Mouse (Mus musculus): Measurements from ENCODE around the gene 1700056E22Rik. TPM values are rescaled to one million over a fixed set of nuclear protein-coding genes. Genes with fewer than 3 reads are reported as not detected.

Gene 1700056E22Rik
- polyA plus RNA-seq, 1 experiment = 3.2 TPM

DNA sequence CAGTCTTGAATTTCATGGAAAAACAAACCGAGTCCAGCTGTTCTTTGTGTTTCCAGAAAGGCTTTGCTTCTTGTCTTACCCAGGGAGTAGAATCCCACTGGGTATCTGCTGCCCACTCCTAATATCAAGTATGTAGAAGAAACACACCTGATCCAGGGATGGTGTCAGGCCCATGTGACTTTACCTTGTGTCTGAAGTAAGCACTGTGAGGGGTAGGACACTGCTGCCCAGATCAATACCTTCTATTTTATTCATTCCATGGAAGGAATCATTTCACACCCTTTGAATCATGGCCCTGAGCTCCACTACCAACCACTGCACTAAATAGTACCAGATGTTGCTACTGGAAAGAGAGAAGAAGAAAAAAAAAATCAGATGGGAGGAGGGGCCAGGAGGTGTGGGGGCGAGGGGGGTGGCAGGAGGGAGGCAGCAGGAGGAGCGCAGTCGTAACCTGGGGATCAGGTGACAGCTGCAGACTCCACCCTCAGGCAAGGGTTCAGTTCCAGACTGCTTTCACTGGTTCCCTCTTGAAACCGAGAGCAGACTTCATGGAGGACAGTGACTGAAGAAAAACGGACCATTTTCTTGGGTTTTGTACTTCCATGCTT, 12.1 kb upstream of the 1700056E22Rik start:
- H3K4me3 ChIP-seq = no peak overlapping the region
- peaks cover 96% of the 10 kb centered on the region for H3K79me2 ChIP-seq (ENCODE audit: control insufficient read depth, insufficient read depth)
- TF ChIP-seq POLR2AphosphoS2 (IDR thresholded peaks at IDR 0.05; ENCODE audit: insufficient read length, low read depth) (no peak), MAX (IDR thresholded peaks at IDR 0.05; ENCODE audit: low read depth) (no peak), MYOG (IDR thresholded peaks at IDR 0.05; ENCODE audit: control insufficient read depth in 1 of 3, insufficient read depth in 1 of 3, insufficient read length in 2 of 3, low read depth in 2 of 3) (peak in 1 of 3 experiments; percentile 21), TCF12 (IDR thresholded peaks at IDR 0.05; ENCODE audit: insufficient read depth, poor library complexity, severe bottlenecking) (no peak), MYOD1 (IDR thresholded peaks at IDR 0.05; ENCODE audit: control insufficient read depth in 1 of 3, insufficient read length in 2 of 3, low read depth in 2 of 3) (peak in 1 of 3 experiments; percentile 41), POLR2A (IDR thresholded peaks at IDR 0.05; ENCODE audit: insufficient read length, low read depth) (no peak)
- no peaks in the 10 kb centered on the region for H3K27me3 ChIP-seq (ENCODE audit: control insufficient read depth, insufficient read depth, insufficient read length)
- H3K4me2 ChIP-seq (ENCODE audit: low read depth) = peak overlapping the region; percentile 64
- no peak overlapping the region for H3ac ChIP-seq (ENCODE audit: control insufficient read depth, insufficient read length)
- peaks cover 18% of the 10 kb centered on the region for H3K36me3 ChIP-seq (ENCODE audit: control insufficient read depth, insufficient read depth)

DNA sequence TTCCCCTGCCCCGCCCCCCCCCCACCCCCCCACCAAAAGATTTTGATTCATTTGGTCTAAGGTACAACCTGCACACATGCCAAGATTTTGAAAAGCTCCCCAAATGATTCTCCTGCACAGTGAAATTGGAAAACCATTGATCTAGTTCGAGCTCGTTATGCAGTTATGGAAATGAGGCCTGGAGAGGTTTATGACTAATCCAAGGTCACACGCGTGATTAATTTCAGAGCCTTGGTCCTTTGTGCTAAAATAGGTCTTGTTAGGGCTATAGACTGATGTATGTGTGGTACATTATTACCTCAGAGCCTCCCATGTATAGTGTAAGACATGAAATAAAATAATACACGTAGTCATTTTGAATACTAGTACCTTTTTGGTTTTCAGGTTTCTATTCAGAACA, 9.3 kb upstream of the 1700056E22Rik start:
- Histone ChIP-seq H3K4me2 (ENCODE audit: low read depth) (no peak overlapping the region), H3ac (ENCODE audit: control insufficient read depth, insufficient read length) (no peak overlapping the region), H3K79me2 (ENCODE audit: control insufficient read depth, insufficient read depth) (peaks cover 100% of the 10 kb centered on the region), H3K36me3 (ENCODE audit: control insufficient read depth, insufficient read depth) (peaks cover 26% of the 10 kb centered on the region), H3K4me3 (no peak overlapping the region), H3K27me3 (ENCODE audit: control insufficient read depth, insufficient read depth, insufficient read length) (no peaks in the 10 kb centered on the region)
- TF ChIP-seq REST (IDR thresholded peaks at IDR 0.05; ENCODE audit: insufficient read depth, insufficient read length) = no peak
- TF ChIP-seq MAX (IDR thresholded peaks at IDR 0.05; ENCODE audit: low read depth) = no peak
- TF ChIP-seq CEBPB (IDR thresholded peaks at IDR 0.05; ENCODE audit: insufficient read depth, poor library complexity, severe bottlenecking) = no peak
- TF ChIP-seq MYOD1 (IDR thresholded peaks at IDR 0.05; ENCODE audit: control insufficient read depth in 1 of 3, insufficient read length in 2 of 3, low read depth in 2 of 3) = no peak
- no peak for TF ChIP-seq E2F4 (IDR thresholded peaks at IDR 0.05; ENCODE audit: insufficient read depth)
- no peak for TF ChIP-seq MYOG (IDR thresholded peaks at IDR 0.05; ENCODE audit: control insufficient read depth in 1 of 3, insufficient read depth in 1 of 3, insufficient read length in 2 of 3, low read depth in 2 of 3)
- TF ChIP-seq USF1 (IDR thresholded peaks at IDR 0.05; ENCODE audit: low read depth) = no peak
- no peak for TF ChIP-seq TCF3 (IDR thresholded peaks at IDR 0.05; ENCODE audit: insufficient read length, low read depth)
- no peak for TF ChIP-seq TCF12 (IDR thresholded peaks at IDR 0.05; ENCODE audit: insufficient read depth, poor library complexity, severe bottlenecking)
- no peak for TF ChIP-seq POLR2A (IDR thresholded peaks at IDR 0.05; ENCODE audit: insufficient read length, low read depth)
- TF ChIP-seq POLR2AphosphoS2 (IDR thresholded peaks at IDR 0.05; ENCODE audit: insufficient read length, low read depth) = no peak
- TF ChIP-seq SRF (IDR thresholded peaks at IDR 0.05; ENCODE audit: control insufficient read depth, insufficient read length, low read depth) = no peak

DNA sequence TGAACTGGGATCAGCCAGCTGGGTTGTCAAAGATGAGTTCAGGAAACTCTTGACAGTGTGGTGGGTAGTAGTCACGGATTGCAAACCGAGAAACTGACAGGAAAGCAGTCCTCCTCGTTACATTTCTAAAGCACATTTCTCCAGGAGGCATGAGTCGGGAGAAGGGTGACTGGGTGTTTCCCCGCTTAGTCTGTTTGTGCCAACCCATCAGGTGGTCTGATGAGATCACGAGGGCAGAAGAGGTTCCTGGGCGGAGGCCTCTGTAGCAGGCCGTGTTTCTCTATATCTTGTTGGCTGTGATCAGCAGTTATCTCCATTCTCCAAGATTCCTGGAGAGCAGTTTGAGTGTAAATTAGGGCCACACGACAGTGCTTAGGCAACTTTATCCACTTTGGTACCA, 8.6 kb upstream of the 1700056E22Rik start:
- Histone ChIP-seq H3K79me2 (ENCODE audit: control insufficient read depth, insufficient read depth) (peaks cover 100% of the 10 kb centered on the region), H3K4me3 (no peak overlapping the region), H3K27me3 (ENCODE audit: control insufficient read depth, insufficient read depth, insufficient read length) (no peaks in the 10 kb centered on the region), H3K36me3 (ENCODE audit: control insufficient read depth, insufficient read depth) (peaks cover 30% of the 10 kb centered on the region), H3ac (ENCODE audit: control insufficient read depth, insufficient read length) (no peak overlapping the region), H3K4me2 (ENCODE audit: low read depth) (peak overlapping the region; percentile 66)
- TF ChIP-seq CEBPB (IDR thresholded peaks at IDR 0.05; ENCODE audit: insufficient read depth, poor library complexity, severe bottlenecking) (no peak), USF1 (IDR thresholded peaks at IDR 0.05; ENCODE audit: low read depth) (no peak), E2F4 (IDR thresholded peaks at IDR 0.05; ENCODE audit: insufficient read depth) (no peak), SRF (IDR thresholded peaks at IDR 0.05; ENCODE audit: control insufficient read depth, insufficient read length, low read depth) (no peak), TCF3 (IDR thresholded peaks at IDR 0.05; ENCODE audit: insufficient read length, low read depth) (no peak), MYOG (IDR thresholded peaks at IDR 0.05; ENCODE audit: control insufficient read depth in 1 of 3, insufficient read depth in 1 of 3, insufficient read length in 2 of 3, low read depth in 2 of 3) (no peak), MYOD1 (IDR thresholded peaks at IDR 0.05; ENCODE audit: control insufficient read depth in 1 of 3, insufficient read length in 2 of 3, low read depth in 2 of 3) (no peak), MAX (IDR thresholded peaks at IDR 0.05; ENCODE audit: low read depth) (no peak), REST (IDR thresholded peaks at IDR 0.05; ENCODE audit: insufficient read depth, insufficient read length) (no peak), TCF12 (IDR thresholded peaks at IDR 0.05; ENCODE audit: insufficient read depth, poor library complexity, severe bottlenecking) (no peak), POLR2AphosphoS2 (IDR thresholded peaks at IDR 0.05; ENCODE audit: insufficient read length, low read depth) (no peak), POLR2A (IDR thresholded peaks at IDR 0.05; ENCODE audit: insufficient read length, low read depth) (no peak)

DNA sequence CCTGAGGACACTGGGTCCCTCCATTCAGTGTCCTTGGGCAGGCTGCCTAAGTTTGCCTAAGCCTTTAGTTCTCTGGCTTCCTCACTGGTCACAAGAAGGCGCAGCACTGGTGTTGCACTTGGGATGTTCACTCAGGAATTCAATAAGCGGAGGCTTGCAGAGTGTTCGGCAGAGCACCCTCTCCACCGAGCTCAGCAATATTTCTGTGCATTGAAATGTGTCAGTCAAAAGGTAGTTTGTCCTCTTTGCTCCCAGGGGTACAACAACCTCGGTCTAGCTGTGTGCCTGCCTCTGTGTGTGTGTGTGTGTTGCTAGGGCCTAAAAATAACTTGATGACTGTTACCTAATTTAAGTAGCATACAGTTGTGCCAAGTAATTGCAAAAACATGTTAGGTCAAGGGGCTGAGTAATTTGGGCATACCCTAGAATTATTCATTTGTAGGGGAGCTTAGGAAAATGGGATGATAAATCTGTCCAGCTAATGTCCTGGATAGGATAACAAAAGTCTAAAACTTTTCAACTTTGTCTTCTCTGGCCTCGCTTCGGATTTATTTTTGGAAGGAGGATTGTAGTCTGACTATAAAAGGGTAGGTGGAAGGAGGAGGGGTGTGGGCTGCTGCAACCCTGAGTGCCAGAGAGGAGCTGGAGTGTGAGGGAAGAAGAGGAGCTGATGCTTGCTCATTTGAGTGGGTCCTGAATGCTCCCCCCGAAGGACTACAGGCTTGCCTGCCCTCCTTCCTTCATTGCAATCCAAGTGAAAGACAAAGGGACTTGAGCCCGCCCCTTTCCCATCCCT, 7.9 kb upstream of the 1700056E22Rik start:
- no peak overlapping the region for H3K4me3 ChIP-seq
- no peak overlapping the region for H3ac ChIP-seq (ENCODE audit: control insufficient read depth, insufficient read length)
- H3K27me3 ChIP-seq (ENCODE audit: control insufficient read depth, insufficient read depth, insufficient read length) = no peaks in the 10 kb centered on the region
- peaks cover 100% of the 10 kb centered on the region for H3K79me2 ChIP-seq (ENCODE audit: control insufficient read depth, insufficient read depth)
- H3K36me3 ChIP-seq (ENCODE audit: control insufficient read depth, insufficient read depth) = peaks cover 31% of the 10 kb centered on the region
- H3K4me2 ChIP-seq (ENCODE audit: low read depth) = peak overlapping the region; percentile 66
- TF ChIP-seq MAX (IDR thresholded peaks at IDR 0.05; ENCODE audit: low read depth) (no peak), POLR2A (IDR thresholded peaks at IDR 0.05; ENCODE audit: insufficient read length, low read depth) (no peak), USF1 (IDR thresholded peaks at IDR 0.05; ENCODE audit: low read depth) (no peak), E2F4 (IDR thresholded peaks at IDR 0.05; ENCODE audit: insufficient read depth) (no peak), TCF3 (IDR thresholded peaks at IDR 0.05; ENCODE audit: insufficient read length, low read depth) (no peak), TCF12 (IDR thresholded peaks at IDR 0.05; ENCODE audit: insufficient read depth, poor library complexity, severe bottlenecking) (no peak), SRF (IDR thresholded peaks at IDR 0.05; ENCODE audit: control insufficient read depth, insufficient read length, low read depth) (no peak), POLR2AphosphoS2 (IDR thresholded peaks at IDR 0.05; ENCODE audit: insufficient read length, low read depth) (no peak), MYOD1 (IDR thresholded peaks at IDR 0.05; ENCODE audit: control insufficient read depth in 1 of 3, insufficient read length in 2 of 3, low read depth in 2 of 3) (no peak)
